Mouse (Mus musculus) urinary bladder, postnatal 4 days (tissue): Measurements from ENCODE around the gene Mtx2.

Source experiments
- DNase-seq, 2 experiments: peaks; one replicate each; pipeline ENCODE4 v3.0.0; 2021 to 2022; ENCODE audit warnings: low spot score in 2 of 2

Gene Mtx2

GRCm38 (mm10) chr2:74825730-74826430 is at the start of gene Mtx2:
TSS of gene Mtx2 (plus strand) at chr2:74825803.
- DNase-seq = peak; percentile 74

- DNase-seq = no peak
Measured at GRCm38 (mm10) chr2:74777536-74778275, 47.9 kb upstream of the Mtx2 start.

- no peak for DNase-seq
Measured at GRCm38 (mm10) chr2:74781386-74781785, 44.2 kb upstream of the Mtx2 start.

- DNase-seq = no peak
Measured at GRCm38 (mm10) chr2:74795531-74795930, 30.1 kb upstream of the Mtx2 start.

- no peak for DNase-seq
Measured at GRCm38 (mm10) chr2:74808431-74808830, 17.2 kb upstream of the Mtx2 start.

GRCm38 (mm10) chr2:74822654-74823053 is 2.9 kb upstream of the Mtx2 start:
- no peak for DNase-seq

- no peak for DNase-seq
Measured at GRCm38 (mm10) chr2:74825371-74825729, 253 bp upstream of the Mtx2 start.

- no peak for DNase-seq
Measured at GRCm38 (mm10) chr2:74846992-74847391, 21.4 kb downstream of the Mtx2 start.

GRCm38 (mm10) chr2:74847516-74847915 is 21.9 kb downstream of the Mtx2 start:
- DNase-seq = no peak

GRCm38 (mm10) chr2:74850036-74850435 is 24.4 kb downstream of the Mtx2 start:
- DNase-seq = no peak

GRCm38 (mm10) chr2:74862070-74862476 is 36.5 kb downstream of the Mtx2 start:
- DNase-seq = no peak

- no peak for DNase-seq
Measured at GRCm38 (mm10) chr2:74865414-74865813, 39.8 kb downstream of the Mtx2 start.

GRCm38 (mm10) chr2:74874043-74874442 is 48.4 kb downstream of the Mtx2 start:
- DNase-seq = no peak

GRCm38 (mm10) chr2:74884357-74884756 is 58.8 kb downstream of the Mtx2 start:
- no peak for DNase-seq

GRCm38 (mm10) chr2:74891868-74892267 is 66.3 kb downstream of the Mtx2 start:
- no peak for DNase-seq

GRCm38 (mm10) chr2:74892881-74893615 is 67.4 kb downstream of the Mtx2 start:
- DNase-seq = no peak

- DNase-seq = no peak
Measured at GRCm38 (mm10) chr2:74894061-74894460, 68.5 kb downstream of the Mtx2 start.

GRCm38 (mm10) chr2:74899973-74900372 is 74.4 kb downstream of the Mtx2 start:
- no peak for DNase-seq

GRCm38 (mm10) chr2:74901764-74902295 is 76.2 kb downstream of the Mtx2 start:
- no peak for DNase-seq

- peak in 1 of 2 experiments; percentile 62 for DNase-seq
Measured at GRCm38 (mm10) chr2:74907368-74908291, 82.0 kb downstream of the Mtx2 start.

GRCm38 (mm10) chr2:74912031-74912430 is 86.4 kb downstream of the Mtx2 start:
- DNase-seq = no peak
